Mouse (Mus musculus) embryonic fibroblast, embryonic 13.5 days (primary cell): ENCODE measurements around the gene Mrps10.

ENCODE experiments used
- CTCF ChIP-seq: IDR thresholded peaks from 2 replicates; pipeline ENCODE4 v1.5.1; 2011; ENCODE audit warnings: mild to moderate bottlenecking, control low read depth, low read length, moderate library complexity, borderline replicate concordance; ENCODE audit not compliant: insufficient read depth
- POLR2A ChIP-seq: IDR thresholded peaks from 2 replicates; pipeline ENCODE4 v1.6.1; 2011; ENCODE audit warnings: low read depth, mild to moderate bottlenecking, control low read depth, low read length, moderate library complexity

DNA sequence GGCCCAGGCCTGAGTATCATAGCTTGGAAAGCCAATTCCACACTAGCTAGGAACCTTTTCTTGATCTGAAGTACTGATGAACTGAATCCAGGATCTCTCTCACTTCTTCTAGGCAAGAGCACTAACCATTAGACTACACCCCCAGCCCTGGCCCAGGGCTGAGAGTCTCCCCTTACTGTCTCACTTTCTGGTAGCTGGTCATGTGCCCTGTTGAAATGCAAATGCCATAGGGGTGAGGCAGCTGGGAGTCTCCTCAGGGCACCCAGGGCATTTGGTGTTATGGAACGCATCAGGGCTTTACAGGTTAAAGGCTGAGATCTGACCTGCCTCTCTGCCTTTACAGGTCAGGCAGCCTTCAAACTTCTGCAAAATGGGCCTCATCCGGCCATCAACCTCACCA, 51.5 kb downstream of the Mrps10 start:
- TF ChIP-seq CTCF (no peak), POLR2A (no peak)
